Mouse (Mus musculus) spleen, adult 2 months (tissue): Measurements from ENCODE around the gene Sarnp.

Experiments
- CTCF ChIP-seq: fragments of 200-500 bp; IDR thresholded peaks from 2 replicates; pipeline ENCODE4 v1.5.1; 2011; ENCODE audit warnings: mild to moderate bottlenecking, inconsistent platforms; ENCODE audit not compliant: insufficient read depth, insufficient read length, insufficient replicate concordance; ENCODE audit errors: extremely low read depth
- POLR2A ChIP-seq: fragments of 200-500 bp; IDR thresholded peaks from 2 replicates; pipeline ENCODE4 v1.6.1; 2011; ENCODE audit warnings: low read depth, low read length, inconsistent platforms

DNA sequence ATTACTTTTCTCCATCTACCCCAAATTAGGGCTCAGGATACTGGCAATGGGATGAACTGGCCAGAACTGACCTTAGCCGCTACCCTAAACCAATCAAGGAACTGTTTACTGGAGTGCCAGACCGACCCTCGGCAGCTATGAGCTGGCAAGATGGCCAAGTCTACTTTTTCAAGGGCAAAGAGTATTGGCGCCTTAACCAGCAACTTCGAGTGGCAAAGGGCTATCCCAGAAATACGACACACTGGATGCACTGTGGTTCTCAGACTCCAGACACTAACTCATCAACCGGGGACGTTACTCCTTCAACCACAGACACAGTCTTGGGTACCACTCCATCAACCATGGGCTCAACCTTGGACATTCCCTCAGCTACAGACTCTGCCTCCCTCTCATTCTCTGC lies 18.5 kb upstream of the Sarnp start:
- TF ChIP-seq POLR2A = no peak
- no peak for TF ChIP-seq CTCF
